Mouse (Mus musculus) limb, embryonic 11.5 days (tissue): Measurements from ENCODE around the gene Rsg1. TPM values are rescaled to one million over a fixed set of nuclear protein-coding genes. Genes with fewer than 3 reads are reported as not detected.

Experiments
- ATAC-seq: fragments of 200-750 bp; cut with Nextera tagmentation; 2 replicates; pipeline ENCODE4 v1.8.0; 2017; ENCODE audit warnings: low read depth; ENCODE audit not compliant: insufficient number of reproducible peaks, low FRiP score, low TSS enrichment
- DNase-seq: peaks from one replicate; pipeline ENCODE4 v3.0.0-alpha.2; 2015; ENCODE audit warnings: low spot score
- H3K27ac ChIP-seq: fragments of 300-500 bp; sonication (generic); replicated peaks from 2 replicates; pipeline ENCODE4 v1.5.1; 2014; ENCODE audit warnings: low read depth, mild to moderate bottlenecking, low read length
- H3K27me3 ChIP-seq: fragments of 300-500 bp; sonication (generic); 2 replicates; pipeline ENCODE4 v1.6.1; 2014; ENCODE audit warnings: mild to moderate bottlenecking, low read length, mixed read lengths; ENCODE audit not compliant: control insufficient read depth, insufficient read depth
- H3K36me3 ChIP-seq: fragments of 300-500 bp; sonication (generic); 2 replicates; pipeline ENCODE4 v1.6.1; 2014; ENCODE audit warnings: mild to moderate bottlenecking, low read length, moderate library complexity, mixed read lengths; ENCODE audit not compliant: control insufficient read depth, insufficient read depth
- H3K4me1 ChIP-seq: fragments of 300-500 bp; sonication (generic); 2 replicates; pipeline ENCODE4 v1.6.1; 2014; ENCODE audit warnings: low read length, mixed read lengths; ENCODE audit not compliant: control insufficient read depth, insufficient read depth
- H3K4me2 ChIP-seq: fragments of 300-500 bp; sonication (generic); 2 replicates; pipeline ENCODE4 v1.6.1; 2014; ENCODE audit warnings: low read depth, mild to moderate bottlenecking, moderate library complexity; ENCODE audit not compliant: severe bottlenecking
- H3K4me3 ChIP-seq: fragments of 300-500 bp; sonication (generic); 2 replicates; pipeline ENCODE4 v1.5.1; 2014; ENCODE audit warnings: low read depth, low read length
- H3K9ac ChIP-seq: fragments of 300-500 bp; sonication (generic); 2 replicates; pipeline ENCODE4 v1.6.1; 2014; ENCODE audit warnings: mild to moderate bottlenecking, low read length
- H3K9me3 ChIP-seq: fragments of 300-500 bp; sonication (generic); 2 replicates; pipeline ENCODE4 v1.6.1; 2016; ENCODE audit warnings: low read length; ENCODE audit not compliant: control insufficient read depth
- WGBS: fragments of 180-500 bp; shearing (Covaris S2); extraction: QIAGEN DNeasy Blood & Tissue Kit; methylation state at CpG from one replicate; pipeline ENCODE4 v1.1.7; 2014; 5-methylcytosine and 5-hydroxymethylcytosine counted together
- polyA plus RNA-seq: library from polyadenylated mRNA; unstranded; fragments of >200 nt; fragmentation: Nextera tagmentation; extraction: Ambion mirVana; gene quantifications from 2 replicates; pipeline ENCODE4 v1.2.1, GENCODE M21; 2014

Gene Rsg1
- polyA plus RNA-seq, 1 experiment from 2014 or later: 5.3 TPM

- Histone ChIP-seq H3K4me3 (no peak overlapping the region), H3K36me3 (no peaks in the 10 kb centered on the region), H3K4me2 (no peak overlapping the region), H3K27me3 (no peaks in the 10 kb centered on the region), H3K4me1 (no peaks in the 10 kb centered on the region), H3K9me3 (peaks cover 3% of the 10 kb centered on the region; the same call in 1 of the 2 replicates), H3K27ac (no peak overlapping the region), H3K9ac (no peak overlapping the region)
- ATAC-seq (no peak), DNase-seq (no peak)
- WGBS: 82% methylated on average over 6 of the region's 6 CpGs
Measured at GRCm38 (mm10) chr4:141269080-141269479, 55.3 kb downstream of the Rsg1 start.

DNA sequence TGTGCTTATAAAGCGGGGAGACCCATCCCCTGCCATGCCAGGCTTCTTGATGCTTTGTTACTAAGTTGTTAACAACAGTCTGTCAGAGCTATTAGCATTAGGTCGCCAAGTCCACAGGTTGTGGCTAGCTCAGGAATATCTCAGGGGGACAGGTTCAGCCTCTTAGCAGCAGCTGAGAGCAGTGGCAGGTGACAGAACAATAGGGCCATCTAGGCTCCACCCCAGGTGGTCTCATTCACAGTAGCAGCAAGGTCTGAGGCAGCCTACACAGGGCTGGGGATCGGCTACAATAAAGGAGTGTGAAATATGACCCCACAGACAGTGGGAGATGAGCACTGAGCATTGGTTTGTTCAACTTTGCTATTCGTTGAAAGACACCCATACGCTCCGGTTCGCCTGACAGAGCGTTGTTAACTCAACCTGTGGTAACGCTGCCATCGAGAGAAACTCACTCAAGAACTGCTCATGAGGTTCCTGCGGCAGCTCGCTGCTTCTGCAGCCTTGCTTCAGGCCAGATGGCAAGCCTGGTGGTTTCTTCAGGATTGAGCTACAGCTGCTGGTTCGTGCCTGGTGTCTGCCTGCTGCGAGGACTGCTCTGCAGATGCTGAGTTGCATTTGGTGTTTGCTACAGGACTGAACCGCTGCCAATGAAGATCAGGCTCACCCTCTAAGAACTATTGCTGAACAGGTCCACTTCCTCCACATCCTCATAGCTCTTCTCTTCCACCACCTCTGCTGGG is 56.6 kb downstream of the Rsg1 start:
- no peak overlapping the region; the same call in 1 of the 2 replicates for H3K4me2 ChIP-seq
- WGBS: 57% methylated on average over 15 of the region's 15 CpGs
- H3K27me3 ChIP-seq: no peaks in the 10 kb centered on the region
- H3K4me1 ChIP-seq: no peaks in the 10 kb centered on the region
- H3K4me3 ChIP-seq: no peak overlapping the region
- ATAC-seq (no peak), DNase-seq (no peak)
- H3K9ac ChIP-seq: no peak overlapping the region
- H3K27ac ChIP-seq: no peak overlapping the region
- peaks cover 3% of the 10 kb centered on the region; the same call in 1 of the 2 replicates for H3K9me3 ChIP-seq
- H3K36me3 ChIP-seq: no peaks in the 10 kb centered on the region

DNA sequence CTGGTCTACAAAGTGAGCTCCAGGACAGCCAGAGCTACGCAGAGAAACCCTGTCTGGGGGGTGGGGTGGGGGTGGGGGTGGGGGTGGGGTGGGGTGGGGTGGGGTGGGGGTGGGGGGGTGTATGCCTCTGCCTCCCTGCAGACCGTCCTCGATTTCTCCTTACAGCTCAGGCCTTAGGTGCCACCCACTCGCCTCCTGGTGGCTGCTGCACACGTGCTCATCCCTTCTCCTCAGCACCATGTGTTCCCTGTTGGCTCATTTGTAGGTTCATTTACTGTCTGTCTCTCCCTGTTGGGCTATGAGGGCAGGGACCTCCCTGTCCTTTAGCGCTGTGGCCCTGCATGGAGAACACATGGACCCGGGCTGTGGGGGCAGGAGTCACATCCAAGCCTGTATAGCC is 57.5 kb downstream of the Rsg1 start:
- 73% methylated on average over 7 of the region's 7 CpGs for WGBS
- H3K4me1 ChIP-seq: no peaks in the 10 kb centered on the region
- H3K27me3 ChIP-seq: no peaks in the 10 kb centered on the region
- ATAC-seq (no peak), DNase-seq (no peak)
- no peak overlapping the region for H3K9ac ChIP-seq
- H3K4me3 ChIP-seq: no peak overlapping the region
- no peak overlapping the region for H3K4me2 ChIP-seq
- no peaks in the 10 kb centered on the region for H3K36me3 ChIP-seq
- peaks cover 3% of the 10 kb centered on the region; the same call in 1 of the 2 replicates for H3K9me3 ChIP-seq
- no peak overlapping the region for H3K27ac ChIP-seq

DNA sequence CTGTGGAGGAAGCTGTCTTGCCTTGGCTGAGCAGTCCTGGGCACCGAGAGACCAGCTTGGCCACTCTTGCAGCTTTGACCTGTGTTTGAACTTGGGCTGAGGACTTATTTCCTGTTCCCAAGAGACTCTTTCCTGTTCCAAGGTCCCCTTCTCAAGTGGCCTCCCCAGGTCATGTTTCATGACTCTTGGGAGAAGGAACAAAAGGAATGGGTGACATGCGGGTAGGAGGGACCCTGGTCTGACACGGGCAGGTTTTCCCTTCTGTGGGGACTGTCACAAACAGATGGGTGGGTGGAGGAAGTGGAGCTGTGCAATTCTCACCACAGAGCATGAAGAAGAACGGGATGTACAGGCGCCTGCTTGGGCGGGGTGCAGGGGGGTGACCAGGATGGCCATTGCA is 58.0 kb downstream of the Rsg1 start:
- Histone ChIP-seq H3K4me2 (no peak overlapping the region), H3K4me3 (no peak overlapping the region), H3K27me3 (no peaks in the 10 kb centered on the region), H3K9me3 (peaks cover 3% of the 10 kb centered on the region; the same call in 1 of the 2 replicates), H3K36me3 (no peaks in the 10 kb centered on the region), H3K27ac (no peak overlapping the region), H3K4me1 (no peaks in the 10 kb centered on the region), H3K9ac (no peak overlapping the region)
- no peak for ATAC-seq
- no peak for DNase-seq
- WGBS: 82% methylated on average over 6 of the region's 6 CpGs

DNA sequence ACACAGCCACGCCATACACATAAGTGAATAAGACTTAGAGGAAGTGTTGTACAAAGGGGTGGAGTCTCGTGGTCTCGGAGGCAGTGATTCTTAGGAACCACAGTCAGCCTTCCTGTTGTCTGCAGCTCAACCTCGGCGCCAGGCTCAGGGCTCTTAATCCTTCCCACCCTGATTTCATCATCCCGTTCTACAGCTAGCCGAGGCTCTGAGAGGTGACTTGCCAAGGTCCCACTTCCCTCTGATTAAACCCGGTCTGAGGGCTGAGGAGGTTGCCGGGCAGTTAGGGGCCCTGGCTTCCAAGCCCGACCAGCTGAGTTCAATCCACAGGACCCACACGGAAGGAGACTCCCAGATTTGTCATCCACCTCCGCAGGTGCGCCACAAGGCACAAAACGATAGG is 59.1 kb downstream of the Rsg1 start:
- DNase-seq: no peak
- 18% methylated on average over 14 of the region's 14 CpGs for WGBS
- no peak overlapping the region for H3K4me3 ChIP-seq
- peak overlapping the region; percentile 18 for H3K4me2 ChIP-seq
- H3K9ac ChIP-seq: no peak overlapping the region
- peaks cover 3% of the 10 kb centered on the region; the same call in 1 of the 2 replicates for H3K9me3 ChIP-seq
- H3K27me3 ChIP-seq: no peaks in the 10 kb centered on the region
- no peaks in the 10 kb centered on the region for H3K4me1 ChIP-seq
- peak; percentile 5; the same call in 1 of the 2 replicates for ATAC-seq
- no peaks in the 10 kb centered on the region for H3K36me3 ChIP-seq
- H3K27ac ChIP-seq: no peak overlapping the region

- Histone ChIP-seq H3K36me3 (no peaks in the 10 kb centered on the region), H3K27me3 (no peaks in the 10 kb centered on the region), H3K4me1 (no peaks in the 10 kb centered on the region), H3K9me3 (peaks cover under 1% of the 10 kb centered on the region; the same call in 1 of the 2 replicates), H3K9ac (no peak overlapping the region), H3K4me2 (peak overlapping the region; percentile 18), H3K4me3 (no peak overlapping the region), H3K27ac (no peak overlapping the region)
- ATAC-seq (peak; percentile 79), DNase-seq (peak; percentile 94)
- WGBS: 18% methylated on average over 12 of the region's 12 CpGs
Measured at GRCm38 (mm10) chr4:141273296-141273695, 59.5 kb downstream of the Rsg1 start.

GRCm38 (mm10) chr4:141274485-141275341 is 61.0 kb downstream of the Rsg1 start:
- Histone ChIP-seq H3K27me3 (no peaks in the 10 kb centered on the region), H3K4me2 (no peak overlapping the region), H3K36me3 (no peaks in the 10 kb centered on the region), H3K9ac (no peak overlapping the region), H3K4me1 (no peaks in the 10 kb centered on the region), H3K4me3 (no peak overlapping the region), H3K9me3 (no peaks in the 10 kb centered on the region), H3K27ac (no peak overlapping the region)
- WGBS: 40% methylated on average over 23 of the region's 23 CpGs
- ATAC-seq (no peak), DNase-seq (no peak)
